ENCODE assay signal across 23 mouse cellular contexts in the genomic region with DNA sequence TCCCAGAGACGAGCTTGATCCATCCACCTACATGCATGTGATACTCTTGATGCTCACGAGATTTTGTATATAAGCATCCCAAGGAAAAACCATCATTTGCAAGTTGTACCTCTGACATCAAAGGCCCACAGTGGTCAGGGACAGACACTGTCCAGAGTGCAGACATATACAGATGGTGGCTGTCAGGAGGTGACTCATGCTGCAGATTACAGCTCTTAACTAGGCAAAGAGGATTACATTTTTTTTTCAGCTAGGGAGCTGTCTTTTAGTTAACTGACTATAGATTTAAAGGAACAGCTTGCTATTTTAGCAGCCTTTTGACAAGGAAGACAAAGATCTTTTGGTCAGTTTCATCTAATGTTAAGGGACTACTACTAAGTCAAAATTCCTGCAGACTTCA. TPM values are rescaled to one million over a fixed set of nuclear protein-coding genes. Genes with fewer than 3 reads are reported as not detected.
A peak's percentile ranks its signal among the peaks of the same experiment; 100 is the strongest.
DNase-seq lines count a peak whose midpoint lies in the region; ATAC-seq and TF ChIP-seq lines count a peak whose summit lies in the region.
"Had no signal": no experiment of that assay in that cellular context is flagged by ENCODE, and none has a peak within 500 bp of the region (broad histone marks: within the 10 kb centered on the region; RNA-seq: fewer than 3 reads in every experiment).

No protein-coding gene starts in this region.

- no peak for ATAC-seq in forebrain, embryonic 13.5 days
- ATAC-seq: forebrain, embryonic 14.5 days; forebrain, postnatal 0 days; Patski had no signal

- H3K4me3 ChIP-seq in layer of hippocampus, adult 2 months: no peak overlapping the region
- H3K4me3 ChIP-seq in forebrain, embryonic 13.5 days: no peak overlapping the region
- H3K4me3 ChIP-seq in kidney, adult 2 months (ENCODE audit: insufficient read depth, low read depth, low read length): no peak overlapping the region
- H3K4me3 ChIP-seq: forebrain, embryonic 10.5 days; hindbrain, embryonic 10.5 days; hindbrain, embryonic 13.5 days had no signal

- H3K36me3 ChIP-seq in forebrain, embryonic 13.5 days (ENCODE audit: poor library complexity, severe bottlenecking): no peaks in the 10 kb centered on the region
- peaks cover 7% of the 10 kb centered on the region for H3K36me3 ChIP-seq in kidney, adult 2 months (ENCODE audit: control insufficient read depth, insufficient read depth, low read length)
- H3K36me3 ChIP-seq: forebrain, embryonic 10.5 days; hindbrain, embryonic 10.5 days; hindbrain, embryonic 13.5 days had no signal

- H3K4me2 ChIP-seq in forebrain, embryonic 13.5 days: no peak overlapping the region
- H3K4me2 ChIP-seq: heart, embryonic 11.5 days; hindbrain, embryonic 13.5 days had no signal

- WGBS in forebrain, embryonic 13.5 days: 77% methylated on average over 2 of the region's 2 CpGs
- 79% methylated on average over 2 of the region's 2 CpGs for WGBS in kidney, adult 2 months

- TF ChIP-seq POLR2A in kidney, adult 2 months (IDR thresholded peaks at IDR 0.05; ENCODE audit: low read depth, low read length): no peak

- H3K9ac ChIP-seq in forebrain, embryonic 13.5 days: no peak overlapping the region
- H3K9ac ChIP-seq: forebrain, postnatal 0 days; hindbrain, embryonic 13.5 days had no signal

- H3K27ac ChIP-seq in layer of hippocampus, adult 2 months: peak overlapping the region; percentile 32; the same call in 1 of the 2 replicates
- H3K27ac ChIP-seq in forebrain, embryonic 13.5 days: no peak overlapping the region
- no peak overlapping the region for H3K27ac ChIP-seq in kidney, adult 2 months (ENCODE audit: insufficient read depth, low read depth, low read length)
- H3K27ac ChIP-seq: forebrain, embryonic 10.5 days; hindbrain, embryonic 10.5 days; hindbrain, embryonic 13.5 days had no signal

- no peaks in the 10 kb centered on the region for H3K27me3 ChIP-seq in forebrain, embryonic 13.5 days
- no peaks in the 10 kb centered on the region for H3K27me3 ChIP-seq in kidney, adult 2 months (replicated peaks; ENCODE audit: control insufficient read depth, insufficient read depth, low read length)
- H3K27me3 ChIP-seq: hindbrain, embryonic 13.5 days had no signal

- no peak for DNase-seq in layer of hippocampus, adult 2 months (ENCODE audit: low spot score in 2 of 2)
- DNase-seq in layer of hippocampus, postnatal 25 days (ENCODE audit: extremely low spot score in 1 of 2, low spot score in 1 of 2): no peak
- DNase-seq in 416B (ENCODE audit: low read depth): peak; percentile 8
- peak; percentile 42 for DNase-seq in retina, embryonic 14.5 days (ENCODE audit: low spot score)
- no peak for DNase-seq in left cerebral cortex, adult 11 months (ENCODE audit: low spot score)
- DNase-seq in kidney, adult 2 months: no peak
- DNase-seq: adrenal gland, postnatal 10 days; adrenal gland, postnatal 36 days; cerebellum, adult 18-20 months; cerebellum, adult 9-10 months; cerebellum, postnatal 14 days; forebrain, postnatal 0 days; gastrocnemius, postnatal 10 days; gastrocnemius, postnatal 36 days had no signal

- no peak for TF ChIP-seq CTCF in layer of hippocampus, adult 2 months (conservative IDR thresholded peaks at IDR 0.05)
- TF ChIP-seq CTCF in kidney, adult 2 months (conservative IDR thresholded peaks at IDR 0.05; ENCODE audit: insufficient read depth, insufficient read length, low read depth, low read length): no peak

- H3K4me1 ChIP-seq in forebrain, embryonic 13.5 days: no peaks in the 10 kb centered on the region
- no peaks in the 10 kb centered on the region for H3K4me1 ChIP-seq in kidney, adult 2 months (ENCODE audit: control insufficient read depth, insufficient read depth, low read length)
- H3K4me1 ChIP-seq: forebrain, embryonic 10.5 days; hindbrain, embryonic 10.5 days; hindbrain, embryonic 13.5 days had no signal

- no peaks in the 10 kb centered on the region for H3K9me3 ChIP-seq in forebrain, embryonic 13.5 days (replicated peaks)
- H3K9me3 ChIP-seq: forebrain, embryonic 10.5 days; hindbrain, embryonic 10.5 days; hindbrain, embryonic 13.5 days had no signal

RNA-seq across cellular contexts. Expression of a gene that starts 11.6 kb away (rescaled TPM):
- 100 to 1,000 TPM; 173 to 174 TPM for total RNA-seq in layer of hippocampus, adult 2 months (2021)
- 100 to 1,000 TPM; 155 to 164 TPM for total RNA-seq in layer of hippocampus, postnatal 25 days (2021)
- polyA plus RNA-seq in forebrain, embryonic 13.5 days (2015; fragmentation: Nextera tagmentation; extraction: Ambion mirVana): 0.81 and 1.3 TPM in 2 replicates
- polyA plus RNA-seq in kidney, adult 2 months (2012; rRNA removed): 0.58 and 0.68 TPM in 2 replicates
- total RNA-seq: adrenal gland, adult 18-20 months; adrenal gland, postnatal 36 days; granulocyte monocyte progenitor cell, adult 5-6 weeks had no signal

Comparison
In these comparisons a context has a peak if more than half of its experiments do, and no peak if none do; other contexts are left out.
1. DNase-seq: peak in 416B (single experiment) and retina, embryonic 14.5 days (single experiment); none in layer of hippocampus, adult 2 months (0 of 2), layer of hippocampus, postnatal 25 days (0 of 2), left cerebral cortex, adult 11 months (single experiment) and kidney, adult 2 months (single experiment).